Mouse (Mus musculus) layer of hippocampus, adult 18-20 months (tissue): Measurements from ENCODE around the gene Olfr648. TPM values are rescaled to one million over a fixed set of nuclear protein-coding genes. Genes with fewer than 3 reads are reported as not detected.

Experiments
- DNase-seq, 2 experiments: peaks; one replicate each; pipeline ENCODE4 v3.0.0; 2022; ENCODE audit warnings: low spot score in 2 of 2
- long read RNA-seq: library from polyadenylated mRNA; stranded (forward); transcript quantifications from one replicate; pipeline ENCODE4 v2.0.0, GENCODE M21; 2021
- total RNA-seq, 2 experiments: library from RNA; stranded (reverse); gene quantifications; 2 replicates each; pipeline ENCODE4 v1.2.3; 2021

Olfr648 gene
- under 1 TPM; 0.10 to 0.25 TPM for total RNA-seq
- long read RNA-seq: 0 reads

GRCm38 (mm10) chr7:104183292-104183691 lies at the start of gene Olfr648:
Gene Olfr648, minus strand, starts transcription at chr7:104183392.
- no peak for DNase-seq

DNA sequence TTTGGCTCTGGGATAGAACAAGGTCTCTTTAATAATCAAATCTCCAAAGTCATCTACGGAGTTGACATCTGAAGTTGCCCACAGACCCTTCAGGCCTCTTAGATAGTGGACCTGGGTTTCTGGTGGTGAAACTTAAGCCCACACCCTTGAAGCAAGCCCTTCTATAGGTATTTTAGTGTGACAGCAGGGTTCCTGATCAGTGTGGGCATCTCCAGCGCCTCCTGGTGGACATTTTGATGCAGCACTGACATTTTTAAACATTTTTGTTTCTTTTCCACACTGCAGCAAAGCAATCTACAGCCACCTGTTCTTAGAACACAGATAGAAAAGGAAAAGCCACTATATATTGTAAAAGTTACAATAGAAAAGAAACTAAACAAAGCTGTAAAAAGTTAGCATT lies 48.0 kb upstream of the Olfr648 start:
- DNase-seq: peak in 1 of 2 experiments; percentile 8

- peak in 1 of 2 experiments; percentile 3 for DNase-seq
These were observed 35.7 kb upstream of the Olfr648 start, which contains the start of gene Trim6 for GRCm38 (mm10) chr7:104218701-104219569. Gene Trim6, plus strand, starts transcription at chr7:104218793.

- DNase-seq: no peak
These were observed 34.7 kb upstream of the Olfr648 start for GRCm38 (mm10) chr7:104217881-104218280.

DNA sequence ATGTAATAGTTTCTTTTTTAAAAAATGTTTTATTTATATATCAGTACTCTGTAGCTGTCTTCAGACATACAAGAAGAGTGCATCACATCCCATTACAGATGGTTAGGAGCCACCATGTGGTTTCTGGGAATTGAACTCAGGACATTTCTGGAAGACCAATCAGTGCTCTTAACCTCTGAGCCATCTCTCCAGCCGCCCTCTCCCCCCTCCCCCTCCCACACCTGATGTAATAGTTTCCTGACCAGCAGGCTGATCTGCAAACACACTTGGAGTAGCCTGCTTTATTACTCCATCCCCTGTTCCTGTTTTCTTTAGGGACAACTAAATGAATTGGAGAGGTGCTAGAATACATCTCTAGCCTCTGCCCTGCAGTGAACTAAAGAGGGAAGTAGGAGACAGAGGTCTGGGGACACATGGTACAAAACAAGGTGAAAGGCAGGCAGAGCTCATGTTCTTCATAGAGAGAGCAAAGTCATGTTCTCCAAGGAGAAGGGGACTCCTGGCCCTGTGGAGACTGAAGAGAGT lies 32.9 kb upstream of the Olfr648 start:
- DNase-seq: no peak

DNA sequence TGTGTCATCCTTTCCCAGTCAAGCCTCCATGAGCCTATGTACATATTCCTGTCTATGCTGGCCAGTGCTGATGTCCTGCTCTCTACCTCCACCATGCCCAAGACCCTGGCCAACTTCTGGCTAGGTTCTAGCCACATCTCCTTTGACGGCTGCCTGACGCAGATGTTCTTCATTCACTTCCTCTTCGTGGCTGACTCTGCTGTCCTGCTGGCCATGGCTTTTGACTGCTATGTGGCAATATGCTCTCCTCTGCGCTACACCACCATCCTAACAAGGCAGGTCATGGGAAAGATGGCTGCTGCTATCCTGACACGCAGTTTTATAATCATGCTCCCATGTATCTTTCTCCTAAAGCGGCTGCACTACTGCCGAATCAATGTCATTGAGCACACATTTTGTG lies 23.0 kb upstream of the Olfr648 start:
- DNase-seq: no peak

- peak in 1 of 2 experiments; percentile 55 for DNase-seq
These were observed 16.6 kb upstream of the Olfr648 start for GRCm38 (mm10) chr7:104199822-104200221.

DNA sequence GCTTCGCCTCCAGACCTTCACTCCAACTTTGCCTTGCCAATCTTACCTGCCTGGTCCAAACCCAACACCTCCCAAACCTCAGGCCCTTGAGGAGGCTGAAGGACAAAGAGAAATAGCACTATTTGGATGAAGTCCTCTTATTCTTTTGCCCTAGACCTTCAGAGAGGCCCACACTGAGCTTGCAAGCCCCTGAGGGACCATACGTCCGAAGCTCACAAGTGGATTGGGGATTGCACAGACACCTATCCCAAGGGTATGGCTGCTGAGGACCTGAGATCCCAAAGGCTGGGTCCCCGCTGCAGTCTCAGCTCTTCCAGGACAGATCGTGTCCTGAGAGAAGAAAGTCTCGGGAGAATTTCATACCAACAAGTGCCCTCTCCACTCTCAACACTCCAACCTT lies 12.7 kb upstream of the Olfr648 start, which contains the start of gene Olfr649:
Gene Olfr649 (minus strand): TSS at position 101 of the 400 bp plus-strand sequence.
- no peak for DNase-seq

- no peak for DNase-seq
These were observed 8.1 kb upstream of the Olfr648 start for GRCm38 (mm10) chr7:104191275-104191674.

GRCm38 (mm10) chr7:104179074-104179473 lies 4.1 kb downstream of the Olfr648 start:
- DNase-seq: no peak

- DNase-seq: no peak
These were observed 4.7 kb downstream of the Olfr648 start for GRCm38 (mm10) chr7:104178422-104179054.

GRCm38 (mm10) chr7:104175085-104175484 lies 8.1 kb downstream of the Olfr648 start:
- no peak for DNase-seq

DNA sequence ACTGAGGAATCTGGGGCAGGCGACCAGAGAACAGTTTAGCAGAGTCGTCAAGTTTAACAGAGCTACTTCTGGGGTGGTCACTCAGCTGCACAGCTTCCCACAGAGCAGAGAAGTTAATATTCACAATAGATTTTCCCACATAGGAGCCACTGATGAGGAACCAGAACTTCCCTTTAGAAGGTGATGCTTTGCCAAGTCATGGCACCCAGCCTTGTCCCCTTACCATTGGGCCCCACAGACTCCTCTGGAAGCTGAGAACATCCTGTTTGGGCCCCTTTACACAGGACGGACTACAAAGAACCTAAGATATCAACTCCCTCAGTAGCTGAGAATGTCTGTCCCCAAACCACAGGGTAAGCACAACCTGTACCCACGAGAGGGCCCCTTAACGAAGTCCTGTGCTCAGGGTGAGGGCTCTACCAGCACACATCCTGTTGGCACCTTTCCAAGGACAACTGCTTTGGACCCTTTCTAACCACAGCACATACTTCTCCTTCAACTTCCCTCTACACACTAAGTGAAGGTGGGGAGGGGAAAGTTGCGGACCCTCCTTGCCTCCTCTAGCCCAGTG lies 13.5 kb downstream of the Olfr648 start:
- no peak for DNase-seq

DNA sequence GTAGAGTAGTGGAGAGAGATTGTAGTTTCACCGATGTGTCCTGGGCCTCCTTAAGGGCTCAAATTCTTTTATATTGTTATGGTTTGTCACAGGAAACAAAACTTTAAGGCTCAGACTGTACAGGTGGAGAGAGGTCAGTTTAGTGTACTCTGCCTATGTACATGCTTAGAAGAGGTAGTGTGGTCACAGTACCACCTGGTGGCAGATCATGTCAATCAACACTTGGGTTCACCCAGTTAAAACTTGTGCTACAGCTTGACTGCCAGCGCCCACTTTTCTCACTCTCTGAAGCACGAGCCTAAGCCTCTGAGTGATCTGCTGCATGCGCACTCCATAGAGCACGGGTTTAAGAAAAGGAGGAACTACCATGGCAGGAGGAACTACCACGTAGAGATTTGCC lies 16.1 kb downstream of the Olfr648 start:
- DNase-seq: no peak

GRCm38 (mm10) chr7:104150456-104150855 lies 32.7 kb downstream of the Olfr648 start, which contains the start of gene Ubqlnl:
Gene Ubqlnl, minus strand, starts transcription at chr7:104150556.
- no peak for DNase-seq

- no peak for DNase-seq
These were observed 40.0 kb downstream of the Olfr648 start, which contains the start of gene Ubqln3 for GRCm38 (mm10) chr7:104143179-104143578. Gene Ubqln3, minus strand, starts transcription at chr7:104143279.

DNA sequence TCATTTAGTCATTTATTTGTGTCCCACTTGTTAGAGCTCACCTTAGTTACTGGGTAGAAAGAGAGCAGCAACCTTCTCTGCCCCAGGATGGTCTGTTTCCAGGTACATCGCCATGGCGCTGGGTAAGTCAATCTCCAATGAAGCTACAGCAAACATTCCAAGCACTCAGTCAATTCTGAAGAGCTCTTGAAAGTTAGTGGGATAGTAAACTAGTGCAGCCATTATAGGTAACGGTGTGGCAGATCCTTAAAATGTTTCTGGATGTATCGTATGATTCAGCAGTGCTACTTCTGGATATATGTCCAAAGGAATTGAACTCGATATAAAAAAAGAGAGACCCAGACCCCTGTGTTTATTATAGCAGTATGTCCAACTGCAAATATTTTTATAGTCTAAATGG lies 45.9 kb downstream of the Olfr648 start, which contains the start of gene Olfr643:
Gene Olfr643 (minus strand): TSS at position 101 of the 400 bp plus-strand sequence.
- no peak for DNase-seq

GRCm38 (mm10) chr7:104129726-104130125 lies 53.5 kb downstream of the Olfr648 start, which contains the start of gene Ubqln5:
Gene Ubqln5, minus strand, starts transcription at chr7:104129826.
- no peak for DNase-seq
